Mouse (Mus musculus) thymus, postnatal 4 days (tissue): ENCODE measurements at regions not wholly inside any gene's neighbourhood (a gene's known extent, or its start where the extent isn't known, plus 50 kb on each side); places are given as distances from the start of the nearest gene placed in this dataset.

Source experiments
- DNase-seq: peaks from one replicate; pipeline ENCODE4 v3.0.0; 2021

DNA sequence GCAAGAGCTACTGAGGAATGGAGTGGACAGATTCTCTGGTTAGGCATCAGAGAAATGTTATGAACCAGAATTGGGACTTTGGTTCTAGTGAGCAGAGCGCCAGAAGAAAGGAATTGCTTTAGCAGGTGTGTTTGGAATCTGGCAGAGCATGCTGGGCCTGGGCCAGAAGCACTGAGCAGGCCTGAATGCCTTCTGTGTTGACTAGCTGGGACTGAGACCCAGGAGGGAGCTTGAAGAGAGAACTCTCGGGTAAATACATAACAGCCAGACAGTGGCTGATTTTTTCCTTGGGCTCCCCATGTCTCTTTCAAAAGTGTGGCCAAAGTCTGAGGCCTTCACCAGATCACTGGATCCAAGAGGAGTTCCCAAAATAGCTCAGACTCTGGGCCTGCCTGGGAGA is 107.5 kb upstream of the Zfp462 start:
- no peak for DNase-seq

DNA sequence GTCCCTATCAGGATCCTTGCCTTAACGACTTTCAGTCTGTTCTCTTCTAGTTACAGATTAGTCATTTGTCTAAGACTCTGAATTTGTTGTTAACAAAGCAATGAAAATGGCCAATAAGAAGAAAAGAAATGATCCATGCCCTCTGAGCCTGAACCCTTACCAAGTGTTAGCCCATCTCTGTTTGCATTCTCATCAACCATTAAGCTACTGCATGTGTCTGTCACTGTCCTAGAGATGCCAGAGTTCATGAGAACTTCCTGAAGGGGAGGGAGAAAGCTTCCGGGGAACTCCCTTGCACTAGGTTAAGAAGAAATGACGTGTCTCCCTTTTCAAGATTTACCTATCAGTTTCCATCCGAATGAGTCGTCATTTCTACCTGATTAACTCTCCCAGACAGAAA is 106.7 kb upstream of the Zfp462 start:
- no peak for DNase-seq

GRCm38 (mm10) chr4:54838794-54839193 is 106.1 kb upstream of the Zfp462 start:
- no peak for DNase-seq

- peak; percentile 22 for DNase-seq
These were observed 91.6 kb upstream of the Zfp462 start for GRCm38 (mm10) chr4:54852991-54853925.

- no peak for DNase-seq
These were observed 86.2 kb upstream of the Zfp462 start for GRCm38 (mm10) chr4:54858604-54859003.

DNA sequence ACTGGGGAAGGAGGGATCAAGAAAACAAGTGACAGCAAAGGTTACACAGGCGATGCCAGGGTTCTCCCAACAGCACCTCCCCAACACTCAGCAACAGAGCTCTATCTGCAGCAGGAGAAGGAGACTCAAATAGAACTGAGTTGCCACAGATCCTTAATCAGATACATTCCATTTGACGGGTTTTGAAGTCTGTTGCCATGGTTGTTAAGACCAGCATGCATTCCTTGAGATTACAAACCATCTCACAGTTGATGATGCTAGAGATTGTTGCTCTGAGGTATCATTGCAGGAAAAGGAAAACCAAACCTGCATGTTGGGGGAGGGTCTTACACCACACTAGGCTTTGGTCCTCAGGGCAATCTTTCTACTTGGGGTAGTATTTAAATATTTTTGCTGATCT is 78.8 kb upstream of the Zfp462 start:
- no peak for DNase-seq

- DNase-seq: no peak
These were observed 70.6 kb upstream of the Zfp462 start for GRCm38 (mm10) chr4:54874136-54874827.

DNA sequence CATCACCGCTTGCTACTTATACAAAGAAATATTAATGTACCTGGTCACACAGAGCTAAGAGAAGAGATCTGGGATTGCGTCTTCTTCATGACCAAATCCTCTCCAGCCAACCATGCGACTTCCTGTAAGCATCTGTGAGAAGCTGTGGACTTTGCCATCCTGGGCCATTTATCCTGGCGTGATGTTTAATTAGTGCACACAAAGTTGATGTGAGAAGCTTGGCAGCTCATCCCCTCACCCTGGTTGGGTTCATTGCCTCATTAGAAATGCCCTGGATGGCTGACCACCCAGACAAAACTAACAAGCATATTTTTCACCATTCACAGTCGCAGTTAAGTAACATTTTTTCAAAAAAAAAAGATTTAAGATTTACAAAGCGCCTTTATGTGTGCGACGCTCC is 69.3 kb upstream of the Zfp462 start:
- no peak for DNase-seq

DNA sequence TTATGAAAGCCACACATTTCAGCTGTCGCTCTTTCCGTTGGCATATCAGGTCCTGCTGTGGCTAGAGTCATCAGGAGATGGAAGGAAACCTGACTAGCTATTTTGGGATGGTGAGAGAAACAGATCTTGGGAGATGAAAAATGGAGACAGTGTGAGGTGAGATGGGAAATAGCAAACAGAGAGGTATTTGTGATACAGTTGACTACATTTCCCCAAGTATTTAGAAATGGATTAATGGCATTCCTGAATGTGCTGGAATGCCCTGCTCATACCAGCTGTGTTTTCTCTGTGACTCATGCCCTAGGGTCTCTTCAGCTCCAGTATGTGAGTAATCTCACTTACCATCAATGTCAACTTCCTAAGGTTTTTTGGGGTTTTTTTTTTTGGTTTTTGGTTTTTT is 67.5 kb upstream of the Zfp462 start:
- DNase-seq: no peak

GRCm38 (mm10) chr4:54878531-54878930 is 66.3 kb upstream of the Zfp462 start:
- no peak for DNase-seq

- DNase-seq: no peak
These were observed 51.6 kb upstream of the Zfp462 start for GRCm38 (mm10) chr4:54893288-54893687.
